Mouse (Mus musculus): Measurements from ENCODE around the gene Tipin. TPM values are rescaled to one million over a fixed set of nuclear protein-coding genes. Genes with fewer than 3 reads are reported as not detected.

The Tipin gene
- total RNA-seq, 2 experiments from 2014 or later: 8.0 to 8.7 TPM

GRCm38 (mm10) chr9:64343656-64344055 lies 62.3 kb downstream of the Tipin start:
- no peak for DNase-seq

GRCm38 (mm10) chr9:64345931-64346330 lies 64.5 kb downstream of the Tipin start:
- DNase-seq: no peak

- no peak for DNase-seq
Measured at GRCm38 (mm10) chr9:64347377-64347776, 66.0 kb downstream of the Tipin start.

- DNase-seq: no peak
Measured at GRCm38 (mm10) chr9:64349490-64349889, 68.1 kb downstream of the Tipin start.

- no peak for DNase-seq
Measured at GRCm38 (mm10) chr9:64351191-64351590, 69.8 kb downstream of the Tipin start.

Other genes starting within 250 kb of the Tipin start
- gene Lctl, start 164.4 kb upstream of the Tipin start, total RNA-seq (2021): 1 to 10 TPM in 1 of 2 experiments, not detected in 1; 1.0 TPM
- gene Zwilch, start 108.5 kb upstream of the Tipin start, total RNA-seq (2021): under 1 TPM; 0.38 to 0.88 TPM
- gene Rpl4, start 108.2 kb upstream of the Tipin start, total RNA-seq (2021): 100 to 1,000 TPM; 458 to 485 TPM
- 10 to 100 TPM; 17.9 to 18.5 TPM for gene Snapc5, start 102.3 kb upstream of the Tipin start, total RNA-seq (2021)
- gene Uchl4, start 46.4 kb upstream of the Tipin start, total RNA-seq (2021): 1 to 10 TPM; 1.4 to 1.8 TPM
- gene Map2k1, start 27.9 kb upstream of the Tipin start, total RNA-seq (2021): 10 to 100 TPM; 47.2 to 47.4 TPM
- 10 to 100 TPM; 18.4 to 19.4 TPM for gene Dis3l, start 59.7 kb downstream of the Tipin start, total RNA-seq (2021)
- under 1 TPM; 0.54 to 0.67 TPM for gene Megf11, start 104.0 kb downstream of the Tipin start, total RNA-seq (2021)